Mouse (Mus musculus) G1E-ER4 (cell line): ENCODE measurements around the gene Vezf1. TPM values are rescaled to one million over a fixed set of nuclear protein-coding genes. Genes with fewer than 3 reads are reported as not detected.

Experiments
- GATA1 ChIP-seq: IDR thresholded peaks from one replicate; pipeline ENCODE4 v1.8.0; 2012; ENCODE audit warnings: low read length, inconsistent platforms
- polyA plus RNA-seq: library from polyadenylated mRNA; stranded (reverse); fragments of >175 nt; gene quantifications from 2 replicates; pipeline ENCODE4 v1.2.3, GENCODE M21; 2012

Gene Vezf1
- polyA plus RNA-seq, 1 experiment: 11.6 TPM

DNA sequence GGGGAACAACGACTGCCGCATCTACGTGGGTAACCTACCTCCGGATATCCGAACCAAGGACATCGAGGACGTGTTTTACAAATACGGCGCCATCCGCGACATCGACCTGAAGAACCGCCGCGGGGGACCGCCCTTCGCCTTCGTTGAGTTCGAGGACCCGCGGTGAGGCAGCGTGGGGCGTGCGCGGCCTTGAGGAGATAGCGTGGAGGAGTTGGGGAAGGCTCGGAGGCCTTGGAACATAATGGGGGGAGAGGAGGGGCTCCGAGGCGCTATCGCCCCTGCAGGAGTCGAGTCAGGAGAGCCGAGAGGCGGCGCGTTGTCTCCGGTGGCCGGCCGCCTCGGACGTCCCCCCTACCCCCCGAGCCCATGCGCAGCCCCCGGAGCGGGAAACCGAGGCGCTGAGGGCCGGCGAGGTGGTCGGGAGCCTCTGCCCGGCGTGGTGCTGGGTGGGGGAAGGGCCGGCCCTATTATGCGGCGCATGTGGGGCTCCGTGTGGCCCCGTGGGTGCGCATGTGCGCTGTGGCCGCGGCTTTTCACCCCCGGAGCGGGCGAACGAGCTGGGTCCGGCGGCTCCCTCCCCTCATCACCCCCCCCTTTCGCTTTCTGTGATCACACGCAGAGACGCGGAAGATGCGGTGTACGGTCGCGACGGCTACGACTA lies 20.1 kb upstream of the Vezf1 start:
- no peak for TF ChIP-seq GATA1

DNA sequence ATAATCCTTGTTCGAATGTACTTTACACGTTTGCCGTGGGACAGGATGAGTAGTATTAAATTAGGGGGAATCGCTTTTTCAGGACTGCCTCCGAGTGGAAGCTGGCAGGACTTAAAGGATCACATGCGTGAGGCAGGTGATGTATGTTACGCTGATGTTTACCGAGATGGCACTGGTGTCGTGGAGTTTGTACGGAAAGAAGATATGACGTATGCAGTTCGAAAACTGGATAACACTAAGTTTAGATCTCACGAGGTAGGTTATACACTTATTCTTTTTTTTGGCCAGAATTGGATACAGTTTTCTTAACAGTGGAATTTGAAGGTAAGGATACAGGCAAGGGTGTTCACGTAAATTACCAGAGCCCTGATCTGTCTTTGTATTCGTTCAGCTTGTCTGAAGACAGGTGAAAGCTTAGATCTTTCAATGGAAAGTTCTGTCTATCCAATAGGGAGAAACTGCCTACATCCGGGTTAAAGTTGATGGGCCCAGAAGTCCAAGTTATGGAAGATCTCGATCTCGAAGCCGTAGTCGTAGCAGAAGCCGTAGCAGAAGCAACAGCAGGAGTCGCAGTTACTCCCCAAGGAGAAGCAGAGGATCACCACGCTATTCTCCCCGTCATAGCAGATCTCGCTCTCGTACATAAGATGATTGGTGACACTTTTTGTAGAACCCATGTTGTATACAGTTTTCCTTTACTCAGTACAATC lies 19.0 kb upstream of the Vezf1 start:
- TF ChIP-seq GATA1: no peak

DNA sequence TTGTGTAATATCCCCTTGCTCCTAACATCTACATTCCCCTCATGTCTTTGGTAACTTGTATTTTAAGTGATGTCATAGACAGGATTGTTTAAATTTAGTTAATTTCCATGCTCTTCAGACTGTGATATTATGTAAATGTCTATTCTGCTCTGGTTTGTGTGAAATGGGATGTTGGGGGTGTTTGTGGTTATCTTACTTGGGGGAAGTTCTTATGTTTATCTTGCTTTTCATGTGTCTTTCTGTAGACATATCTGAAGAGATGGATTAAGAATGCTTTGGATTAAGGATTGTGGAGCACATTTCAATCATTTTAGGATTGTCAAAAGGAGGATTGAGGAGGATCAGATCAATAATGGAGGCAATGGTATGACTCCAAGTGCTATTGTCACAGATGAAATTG lies 18.3 kb upstream of the Vezf1 start:
- TF ChIP-seq GATA1: no peak

- TF ChIP-seq GATA1: no peak
These were observed 15.4 kb upstream of the Vezf1 start for GRCm38 (mm10) chr11:88052638-88053037.

DNA sequence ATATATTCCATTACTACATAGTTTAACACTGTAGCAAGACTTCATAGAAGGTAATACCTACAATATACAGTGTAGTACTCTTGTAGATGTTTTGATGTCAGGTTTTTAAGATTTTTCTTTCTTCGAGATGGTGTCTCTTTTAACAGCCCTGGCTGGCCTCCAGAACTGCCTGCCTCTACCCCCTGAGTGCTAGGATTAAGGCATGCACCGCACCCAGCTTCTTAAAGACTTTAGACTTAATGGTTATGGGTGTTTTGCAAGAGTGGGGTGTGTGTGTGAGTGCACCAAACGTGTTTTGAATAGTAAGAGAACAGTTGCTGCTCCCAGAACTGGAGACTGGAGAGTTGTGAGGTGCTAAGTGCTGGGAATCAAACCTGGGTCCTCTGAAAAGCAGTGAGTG lies 14.3 kb upstream of the Vezf1 start:
- TF ChIP-seq GATA1: no peak

DNA sequence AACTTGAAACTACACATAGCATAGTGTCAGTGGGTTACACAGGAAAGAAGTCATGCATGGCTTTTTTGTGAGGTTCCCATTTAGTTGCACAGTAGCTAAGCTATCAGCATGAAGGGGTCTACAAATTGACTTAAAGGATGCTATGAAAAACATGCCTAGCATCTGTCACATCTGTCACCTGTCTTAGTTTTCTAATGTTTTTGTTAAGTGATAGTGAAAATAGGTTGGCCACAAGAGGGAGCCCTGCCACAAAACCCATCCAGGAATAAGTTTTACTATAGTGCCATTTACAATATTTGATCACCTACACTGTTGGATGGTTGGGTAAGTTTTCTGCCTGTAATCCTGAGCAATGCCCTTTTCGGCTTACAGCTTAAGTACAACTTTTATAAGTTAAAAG lies 13.5 kb upstream of the Vezf1 start:
- no peak for TF ChIP-seq GATA1

GRCm38 (mm10) chr11:88055777-88056176 lies 12.3 kb upstream of the Vezf1 start:
- no peak for TF ChIP-seq GATA1

DNA sequence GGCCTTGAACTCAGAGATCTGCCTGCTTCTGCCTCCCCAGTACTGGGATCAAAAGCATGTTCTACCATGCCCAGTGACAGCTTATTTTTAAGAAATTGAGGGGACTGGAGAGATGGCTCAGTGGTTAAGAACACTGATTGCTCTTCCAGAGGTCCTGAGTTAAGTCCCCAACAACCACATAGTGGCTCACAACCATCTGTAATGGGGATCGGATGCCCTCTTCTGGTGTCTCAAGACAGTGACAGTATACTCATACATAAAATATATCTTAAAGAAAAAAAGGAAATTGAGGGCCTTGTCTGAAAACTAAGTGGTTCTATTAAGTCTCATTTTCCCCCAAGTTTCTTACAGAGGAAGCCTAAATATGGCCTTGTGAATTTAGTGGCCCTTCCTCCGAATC lies 10.3 kb upstream of the Vezf1 start:
- no peak for TF ChIP-seq GATA1

GRCm38 (mm10) chr11:88059141-88059540 lies 8.9 kb upstream of the Vezf1 start:
- no peak for TF ChIP-seq GATA1

DNA sequence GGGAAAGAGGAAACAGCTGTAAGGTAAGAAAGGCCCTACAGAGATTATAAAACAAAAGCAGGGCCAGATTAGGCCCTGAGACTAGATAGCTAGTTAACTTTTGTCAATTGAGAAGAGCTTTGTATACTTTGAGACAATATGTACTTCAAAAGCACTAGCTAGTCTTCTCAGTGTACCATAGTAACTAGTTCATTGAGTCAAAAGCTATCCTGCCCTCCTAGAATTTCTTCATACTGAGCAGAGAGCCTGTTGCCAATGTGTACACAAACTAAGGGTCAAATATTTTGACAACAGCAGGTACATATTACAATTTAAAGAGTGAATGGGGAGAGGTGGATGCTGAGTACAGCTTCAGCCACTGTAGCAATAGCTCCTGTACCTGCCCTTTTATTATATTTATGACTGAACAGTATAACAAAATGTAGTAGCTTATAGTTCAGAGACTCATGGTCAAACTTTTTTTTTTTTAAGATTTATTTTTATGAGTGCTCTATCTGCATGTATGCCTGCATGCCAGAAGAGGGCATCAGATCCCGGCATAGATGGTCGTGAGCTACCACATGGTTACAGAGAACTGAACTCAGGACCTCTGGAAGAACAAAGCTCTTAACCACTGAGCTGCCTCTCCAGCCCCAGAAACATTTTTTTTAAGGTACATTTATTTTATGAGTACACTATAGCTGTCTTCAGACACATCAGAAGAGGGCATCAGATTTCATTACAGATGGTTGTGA lies 6.0 kb upstream of the Vezf1 start:
- TF ChIP-seq GATA1: no peak

GRCm38 (mm10) chr11:88065732-88066131 lies 2.3 kb upstream of the Vezf1 start:
- TF ChIP-seq GATA1: no peak

DNA sequence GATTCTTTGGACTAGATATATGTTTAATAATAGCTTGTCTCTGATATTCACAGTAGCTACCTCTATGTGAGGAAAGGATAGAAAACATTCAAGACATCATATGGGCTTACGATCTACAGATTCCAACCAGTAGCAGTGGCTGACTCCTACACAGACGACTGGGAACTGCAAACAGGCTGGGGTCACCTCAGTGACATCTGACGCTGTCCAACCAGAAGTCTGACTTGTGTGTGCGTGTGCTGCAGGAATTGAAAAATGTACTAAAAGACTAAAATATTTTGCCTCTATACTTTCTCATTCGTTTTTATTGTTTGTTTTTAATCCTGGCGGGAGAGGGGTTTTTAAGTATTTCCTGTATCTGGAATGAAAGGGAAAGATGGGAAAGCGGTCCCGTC lies 891 bp upstream of the Vezf1 start:
- TF ChIP-seq GATA1: no peak

DNA sequence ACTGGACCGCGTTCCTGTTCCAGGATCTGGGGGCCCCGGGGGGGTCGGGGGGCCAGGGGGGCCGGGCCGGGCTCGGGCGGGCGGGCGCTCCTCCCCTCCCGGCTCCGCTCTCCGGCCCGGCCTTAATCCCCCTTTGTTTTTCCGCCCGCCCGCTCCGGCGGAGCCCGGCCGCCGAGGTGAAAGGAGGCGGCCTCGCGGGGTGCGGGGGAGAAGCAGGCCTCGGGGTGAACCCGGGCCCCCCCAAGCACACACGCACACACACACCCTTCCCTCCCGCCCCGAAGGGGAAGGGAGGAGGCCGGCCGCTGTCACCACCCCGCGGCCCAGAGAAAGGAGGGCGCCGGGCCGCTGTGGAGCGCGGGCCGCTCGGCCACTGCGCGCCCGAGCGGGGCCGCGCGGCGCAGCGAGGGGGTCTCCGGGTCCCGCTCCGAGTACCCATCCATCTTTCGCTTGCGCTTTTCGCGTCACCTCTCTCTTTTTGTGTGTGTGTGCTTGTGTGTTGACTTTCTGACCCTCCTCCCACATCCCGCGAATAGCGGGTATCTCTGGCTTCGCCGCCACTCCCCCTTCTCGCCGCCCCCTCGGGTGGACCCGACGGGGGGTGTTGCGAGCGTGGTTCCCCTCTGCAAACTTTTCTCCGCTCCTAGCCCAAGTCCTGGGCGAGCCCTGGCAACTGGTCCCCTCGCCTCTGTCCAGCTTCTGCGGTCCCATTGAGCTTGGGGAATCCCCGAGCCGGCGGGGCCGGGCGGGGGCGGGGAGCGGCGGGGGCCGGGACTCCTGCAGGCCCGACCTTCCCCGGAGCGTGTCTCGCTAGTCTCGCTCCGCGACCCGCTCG lies 549 bp downstream of the Vezf1 start:
- TF ChIP-seq GATA1: no peak

GRCm38 (mm10) chr11:88069246-88069570 lies 1.1 kb downstream of the Vezf1 start:
- TF ChIP-seq GATA1: no peak

DNA sequence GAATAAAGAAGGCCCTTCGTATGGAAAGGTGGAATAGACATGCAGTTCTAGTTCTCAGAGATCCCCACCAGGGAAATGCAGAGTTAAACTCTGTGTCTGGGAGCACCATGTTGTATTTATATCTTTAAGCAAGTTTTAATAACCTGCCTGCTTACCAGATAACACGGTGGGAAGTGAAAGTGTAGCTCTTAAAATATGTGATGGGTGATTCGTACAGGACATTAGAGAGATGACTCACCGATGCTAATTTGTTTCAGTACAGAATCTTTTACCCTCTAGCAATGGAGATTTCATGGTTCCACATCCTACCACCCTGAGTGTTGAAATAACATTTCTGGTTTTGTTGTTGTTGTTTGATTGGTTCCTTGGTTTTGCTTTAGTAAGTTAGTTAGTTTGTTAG lies 2.3 kb downstream of the Vezf1 start:
- TF ChIP-seq GATA1: no peak

DNA sequence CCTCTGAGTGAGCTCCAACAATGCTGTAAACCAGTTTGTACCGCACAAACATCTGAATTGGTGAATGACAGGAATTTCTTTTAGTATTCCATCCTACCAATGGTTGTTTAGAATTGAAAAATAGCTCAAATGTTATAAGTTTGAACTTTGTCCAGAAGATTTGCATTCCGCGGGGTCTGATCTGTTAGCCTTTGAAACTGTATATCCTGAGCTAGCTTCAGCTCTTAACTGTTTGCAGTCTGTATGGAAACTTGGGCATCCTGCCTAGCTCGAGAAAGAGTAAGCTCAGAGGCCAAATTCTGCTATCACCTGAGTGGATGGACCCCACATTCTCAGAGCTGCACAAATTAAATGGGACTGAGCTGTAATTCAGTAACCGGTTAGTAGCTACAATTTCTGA lies 3.0 kb downstream of the Vezf1 start:
- no peak for TF ChIP-seq GATA1
